Mouse (Mus musculus) liver, adult 2 months (tissue): ENCODE results near the gene Cdca7. TPM values are rescaled to one million over a fixed set of nuclear protein-coding genes. Genes with fewer than 3 reads are reported as not detected.

Experiments
- DNase-seq: peaks from one replicate; pipeline ENCODE4 v3.0.0-alpha.2; 2011; ENCODE audit warnings: low read depth, low spot score; ENCODE audit errors: extremely low read depth
- H3K27ac ChIP-seq: fragments of 200-500 bp; replicated peaks from 2 replicates; pipeline ENCODE4 v1.5.1; 2012; ENCODE audit warnings: low read depth, mild to moderate bottlenecking, control low read depth, inconsistent platforms, low read length; ENCODE audit not compliant: insufficient read depth
- H3K27me3 ChIP-seq: fragments of 200-500 bp; 2 replicates; pipeline ENCODE4 v1.6.1; 2012; ENCODE audit warnings: mild to moderate bottlenecking, moderate library complexity, low read length, inconsistent platforms; ENCODE audit not compliant: control insufficient read depth, insufficient read depth
- H3K36me3 ChIP-seq: fragments of 200-500 bp; 2 replicates; pipeline ENCODE4 v1.6.1; 2012; ENCODE audit warnings: low read length, inconsistent platforms; ENCODE audit not compliant: control insufficient read depth, insufficient read depth
- H3K4me1 ChIP-seq: fragments of 200-500 bp; 2 replicates; pipeline ENCODE4 v1.6.1; 2011; ENCODE audit warnings: low read length; ENCODE audit not compliant: control insufficient read depth, insufficient read depth
- H3K4me3 ChIP-seq: fragments of 200-500 bp; 2 replicates; pipeline ENCODE4 v1.5.1; 2011; ENCODE audit warnings: low read depth, mild to moderate bottlenecking, control low read depth, low read length, moderate library complexity; ENCODE audit not compliant: insufficient read depth
- H3K79me2 ChIP-seq: fragments of 200-500 bp; 2 replicates; pipeline ENCODE4 v1.6.1; 2012; ENCODE audit warnings: inconsistent platforms, mild to moderate bottlenecking, low read length, moderate library complexity; ENCODE audit not compliant: control insufficient read depth, insufficient read depth
- H3K9ac ChIP-seq: fragments of 200-500 bp; 2 replicates; pipeline ENCODE4 v1.6.1; 2012; ENCODE audit warnings: low read depth, mild to moderate bottlenecking, control low read depth, inconsistent platforms, low read length
- CTCF ChIP-seq: fragments of 200-500 bp; IDR thresholded peaks from 2 replicates; pipeline ENCODE4 v1.5.1; 2011; ENCODE audit warnings: low read depth, low read length, control low read depth
- POLR2A ChIP-seq: fragments of 200-500 bp; IDR thresholded peaks from 2 replicates; pipeline ENCODE4 v1.6.1; 2011; ENCODE audit warnings: low read length, control low read depth; ENCODE audit not compliant: insufficient read depth; ENCODE audit errors: extremely low read depth
- WGBS: fragments of 180-500 bp; shearing (Covaris S2); methylation state at CpG from one replicate; pipeline ENCODE4 v1.1.7; 2018; 5-methylcytosine and 5-hydroxymethylcytosine counted together
- polyA plus RNA-seq: library from polyadenylated mRNA; depleted of rRNA; stranded (reverse); fragments of >200 nt; gene quantifications from 2 replicates; pipeline ENCODE4 v1.2.3, GENCODE M21; 2012; rRNA removed
- total RNA-seq: library from RNA; depleted of rRNA; stranded (reverse); fragments of >200 nt; gene quantifications from 2 replicates; pipeline ENCODE4 v1.2.3, GENCODE M21; 2014; rRNA removed

Cdca7 gene
- total RNA-seq (2.3 and 2.8 TPM in 2 replicates), polyA plus RNA-seq (2.0 and 2.2 TPM in 2 replicates)

GRCm38 (mm10) chr2:72475797-72476485 lies at the start of gene Cdca7:
TSS of gene Cdca7 (plus strand) at chr2:72476159.
- Histone ChIP-seq H3K4me1 (peaks cover 5% of the 10 kb centered on the region), H3K4me3 (peak within 1 kb of the TSS; percentile 75), H3K27me3 (no peaks in the 10 kb centered on the region), H3K79me2 (no peaks in the 10 kb centered on the region), H3K27ac (peak within 1 kb of the TSS; percentile 52), H3K9ac (peak within 1 kb of the TSS; percentile 67), H3K36me3 (no peaks in the 10 kb centered on the region)
- DNase-seq: peak; percentile 72
- TF ChIP-seq CTCF: no peak
- no peak for TF ChIP-seq POLR2A
- WGBS: under 1% methylated on average over 58 of the region's 58 CpGs

- no peak for DNase-seq
- Histone ChIP-seq H3K79me2 (no peaks in the 10 kb centered on the region), H3K4me3 (no peak overlapping the region), H3K27ac (no peak overlapping the region), H3K27me3 (no peaks in the 10 kb centered on the region), H3K36me3 (peaks cover 2% of the 10 kb centered on the region; the same call in 1 of the 2 replicates), H3K9ac (no peak overlapping the region), H3K4me1 (no peaks in the 10 kb centered on the region)
- TF ChIP-seq POLR2A: no peak
- TF ChIP-seq CTCF: no peak
- 88% methylated on average over 8 of the region's 8 CpGs for WGBS
Observed at GRCm38 (mm10) chr2:72426776-72427175, 49.2 kb upstream of the Cdca7 start.

GRCm38 (mm10) chr2:72427288-72427687 lies 48.7 kb upstream of the Cdca7 start:
- Histone ChIP-seq H3K9ac (no peak overlapping the region), H3K79me2 (no peaks in the 10 kb centered on the region), H3K27me3 (no peaks in the 10 kb centered on the region), H3K27ac (no peak overlapping the region), H3K4me1 (no peaks in the 10 kb centered on the region), H3K4me3 (no peak overlapping the region), H3K36me3 (peaks cover 2% of the 10 kb centered on the region; the same call in 1 of the 2 replicates)
- DNase-seq: no peak
- TF ChIP-seq CTCF: no peak
- no peak for TF ChIP-seq POLR2A
- WGBS: 91% methylated on average over 11 of the region's 11 CpGs

- DNase-seq: no peak
- H3K27me3 ChIP-seq: no peaks in the 10 kb centered on the region
- H3K4me1 ChIP-seq: no peaks in the 10 kb centered on the region
- no peak overlapping the region for H3K9ac ChIP-seq
- peaks cover 14% of the 10 kb centered on the region for H3K36me3 ChIP-seq
- no peak for TF ChIP-seq POLR2A
- TF ChIP-seq CTCF: no peak
- WGBS: 96% methylated on average over 8 of the region's 8 CpGs
- no peak overlapping the region for H3K27ac ChIP-seq
- H3K4me3 ChIP-seq: no peak overlapping the region
- H3K79me2 ChIP-seq: no peaks in the 10 kb centered on the region
Observed at GRCm38 (mm10) chr2:72438941-72439533, 36.9 kb upstream of the Cdca7 start.

GRCm38 (mm10) chr2:72441010-72441409 lies 34.9 kb upstream of the Cdca7 start:
- Histone ChIP-seq H3K79me2 (no peaks in the 10 kb centered on the region), H3K27me3 (no peaks in the 10 kb centered on the region), H3K4me1 (no peaks in the 10 kb centered on the region), H3K9ac (no peak overlapping the region), H3K27ac (no peak overlapping the region), H3K36me3 (peaks cover 3% of the 10 kb centered on the region; the same call in 1 of the 2 replicates), H3K4me3 (no peak overlapping the region)
- TF ChIP-seq CTCF (no peak), POLR2A (no peak)
- no peak for DNase-seq
- 97% methylated on average over 9 of the region's 9 CpGs for WGBS

GRCm38 (mm10) chr2:72442825-72443224 lies 33.1 kb upstream of the Cdca7 start:
- DNase-seq: no peak
- Histone ChIP-seq H3K4me3 (no peak overlapping the region), H3K27ac (no peak overlapping the region), H3K79me2 (no peaks in the 10 kb centered on the region), H3K9ac (no peak overlapping the region), H3K36me3 (peaks cover 3% of the 10 kb centered on the region; the same call in 1 of the 2 replicates), H3K27me3 (no peaks in the 10 kb centered on the region), H3K4me1 (no peaks in the 10 kb centered on the region)
- WGBS: 94% methylated on average over 6 of the region's 6 CpGs
- no peak for TF ChIP-seq POLR2A
- TF ChIP-seq CTCF: no peak
